Mouse (Mus musculus): Measurements from ENCODE around the gene Chmp5.

DNA sequence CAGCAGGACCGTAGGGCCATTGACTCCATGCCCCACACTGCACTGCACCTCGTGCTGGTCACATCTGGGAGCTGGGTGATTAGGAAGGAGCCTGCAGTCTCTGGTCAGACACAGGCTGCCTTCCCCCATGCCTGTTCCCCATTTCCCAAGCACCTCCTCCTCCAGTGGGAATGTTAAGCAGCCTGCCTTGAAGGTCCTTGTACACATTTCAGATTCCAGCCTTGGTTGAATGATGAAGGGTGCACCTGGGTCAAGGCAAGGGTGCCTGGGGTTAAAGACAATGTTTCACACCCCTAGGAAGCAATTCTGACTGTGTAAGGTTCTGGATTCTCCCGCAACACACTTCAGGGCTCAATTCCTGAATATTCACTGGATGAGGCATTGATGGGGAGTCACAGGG is 26.9 kb upstream of the Chmp5 start:
- no peak for TF ChIP-seq CTCF (IDR thresholded peaks at IDR 0.05; ENCODE audit: control insufficient read depth, insufficient read depth, low read length)
- TF ChIP-seq POLR2A (IDR thresholded peaks at IDR 0.05; ENCODE audit: borderline replicate concordance, control insufficient read depth, low read depth, low read length) = no peak

All from bone marrow, adult 2 months (tissue).